Mouse (Mus musculus): ENCODE results near the gene Tnks2.

DNA sequence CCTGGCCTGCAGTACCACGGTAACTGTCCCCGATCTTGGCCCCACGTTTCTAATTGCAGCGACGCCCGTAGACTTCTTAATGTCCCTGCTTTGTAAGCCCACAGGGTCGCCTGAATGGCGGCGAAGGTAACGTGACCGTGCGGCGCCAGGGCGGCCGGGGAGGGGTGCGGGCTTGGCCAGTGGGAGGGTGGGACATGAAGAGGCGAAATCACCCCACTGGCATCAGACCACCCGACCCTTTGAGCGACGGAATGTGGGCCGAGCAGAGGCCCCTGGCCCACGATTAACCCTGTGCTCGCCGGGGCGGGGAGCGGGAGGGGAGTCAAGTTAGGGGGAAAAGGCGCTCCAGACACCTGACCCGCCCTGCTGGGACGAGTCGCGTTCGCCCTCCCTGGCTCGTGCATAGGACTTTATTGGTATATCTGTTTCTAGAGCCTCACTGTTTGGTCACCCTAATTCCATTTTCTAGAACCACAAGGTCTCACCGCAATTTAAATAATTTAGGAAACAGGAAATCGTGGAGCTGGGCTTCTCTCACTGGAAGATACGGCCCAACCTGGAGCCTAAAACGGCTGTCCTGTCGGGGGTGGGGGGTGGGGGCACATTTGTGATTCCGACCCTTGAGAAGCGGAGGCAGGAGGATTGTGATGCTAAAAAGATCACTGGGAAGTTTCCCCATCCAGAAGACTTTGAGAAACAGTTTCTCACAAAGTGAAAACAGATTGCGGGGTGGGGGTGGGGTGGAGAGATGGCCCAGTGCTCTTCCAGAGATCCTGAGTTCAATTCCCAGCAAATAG, 70.4 kb downstream of the Tnks2 start:
- TF ChIP-seq CTCF (IDR thresholded peaks at IDR 0.05; ENCODE audit: low read depth, low read length) (no peak), GATA1 (IDR thresholded peaks at IDR 0.05; ENCODE audit: borderline replicate concordance, low read length) (no peak), GATA2 (IDR thresholded peaks at IDR 0.05; ENCODE audit: borderline replicate concordance, low read depth, low read length) (no peak)

Measured in G1E (cell line).